Mouse (Mus musculus): ENCODE measurements at regions not wholly inside any gene's neighbourhood (a gene's known extent, or its start where the extent isn't known, plus 50 kb on each side); places are given as distances from the start of the nearest gene placed in this dataset.

DNA sequence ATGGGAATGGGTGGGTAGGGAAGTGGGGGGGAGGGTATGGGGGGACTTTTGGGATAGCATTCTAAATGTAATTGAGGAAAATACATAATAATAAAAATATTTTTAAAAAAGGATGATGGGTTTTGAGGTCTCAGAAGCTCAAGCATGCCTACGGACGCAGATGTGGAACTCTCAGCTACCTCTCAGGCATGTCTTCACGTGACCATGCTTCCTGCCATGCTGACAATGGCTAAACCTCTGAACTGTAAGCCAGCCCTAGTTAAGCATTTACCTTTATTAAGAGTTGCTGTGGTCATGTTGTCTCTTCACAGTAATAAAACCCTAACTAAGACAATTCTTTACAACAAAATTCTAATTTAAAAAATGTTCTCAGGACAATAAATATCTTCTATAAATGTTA lies 80.0 kb downstream of the Tex36 start:
- ATAC-seq (ENCODE audit: insufficient read depth) = no peak
- no peaks in the 10 kb centered on the region for H3K27me3 ChIP-seq
- H3K4me2 ChIP-seq = no peak overlapping the region
- no peaks in the 10 kb centered on the region for H3K4me1 ChIP-seq (replicated peaks)
- H3K27ac ChIP-seq (replicated peaks) = no peak overlapping the region
- H3K9ac ChIP-seq = no peak overlapping the region
- no peaks in the 10 kb centered on the region for H3K36me3 ChIP-seq (replicated peaks)
- H3K4me3 ChIP-seq (replicated peaks) = no peak overlapping the region
- no peaks in the 10 kb centered on the region for H3K9me3 ChIP-seq (replicated peaks)
- WGBS (ENCODE audit: insufficient replicate concordance) = 72% methylated on average over 3 of the region's 3 CpGs

- WGBS (ENCODE audit: insufficient replicate concordance) = 59% methylated on average over 3 of the region's 3 CpGs
- Histone ChIP-seq H3K4me3 (replicated peaks) (no peak overlapping the region), H3K27me3 (no peaks in the 10 kb centered on the region), H3K4me1 (replicated peaks) (no peaks in the 10 kb centered on the region), H3K9me3 (replicated peaks) (no peaks in the 10 kb centered on the region), H3K9ac (no peak overlapping the region), H3K36me3 (replicated peaks) (no peaks in the 10 kb centered on the region), H3K4me2 (no peak overlapping the region), H3K27ac (replicated peaks) (no peak overlapping the region)
- no peak for ATAC-seq (ENCODE audit: insufficient read depth)
These were observed 83.0 kb downstream of the Tex36 start for GRCm38 (mm10) chr7:133518926-133519325.

DNA sequence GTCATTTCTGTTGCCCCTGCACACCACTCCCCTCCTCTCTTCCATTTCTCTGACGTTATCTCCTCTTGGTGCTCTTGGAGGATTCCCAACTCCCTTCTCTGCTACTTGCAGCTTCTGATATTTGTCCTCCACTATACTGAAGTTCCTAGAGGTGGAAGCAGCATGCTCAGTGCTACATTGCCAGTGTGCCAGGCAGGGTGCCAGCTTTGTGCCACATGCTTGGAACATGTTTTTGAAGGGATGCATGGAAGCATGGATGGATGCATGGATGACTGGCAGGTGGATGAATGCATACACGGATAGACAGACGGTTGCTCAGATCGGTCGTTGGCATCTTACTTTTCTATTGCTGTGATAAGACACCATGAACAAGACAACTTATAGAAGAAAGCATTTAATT lies 84.4 kb downstream of the Tex36 start:
- ATAC-seq (ENCODE audit: insufficient read depth) = no peak
- 73% methylated on average over 5 of the region's 5 CpGs for WGBS (ENCODE audit: insufficient replicate concordance)
- no peak overlapping the region for H3K4me2 ChIP-seq

DNA sequence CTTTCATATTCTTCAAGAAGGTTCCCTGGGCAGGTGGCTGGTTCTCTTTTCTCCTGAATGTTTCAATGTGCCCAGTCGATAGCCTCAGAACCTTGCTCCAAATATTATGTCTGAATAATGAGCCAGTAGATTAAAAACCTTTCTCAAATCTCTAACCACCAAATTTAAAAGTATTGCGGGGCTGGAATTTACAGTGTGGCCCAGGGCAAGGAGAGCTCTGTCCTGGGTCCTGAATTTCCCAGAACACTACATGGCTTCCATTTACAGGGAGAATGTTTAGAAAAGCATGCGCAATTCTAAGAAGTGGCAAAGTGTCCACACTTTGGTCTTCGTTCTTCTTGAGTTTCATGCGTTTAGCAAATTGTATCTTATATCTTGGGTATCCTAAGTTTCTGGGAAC lies 91.0 kb downstream of the Tex36 start:
- ATAC-seq (ENCODE audit: insufficient read depth) = no peak
- Histone ChIP-seq H3K4me2 (no peak overlapping the region), H3K4me3 (replicated peaks) (no peak overlapping the region), H3K27me3 (no peaks in the 10 kb centered on the region), H3K27ac (replicated peaks) (no peak overlapping the region), H3K9ac (no peak overlapping the region), H3K4me1 (replicated peaks) (no peaks in the 10 kb centered on the region), H3K36me3 (replicated peaks) (no peaks in the 10 kb centered on the region), H3K9me3 (replicated peaks) (0 out of 2 replicates have a peak, but pooled peaks cover 2% of the 10 kb centered on the region)
- WGBS (ENCODE audit: insufficient replicate concordance) = 38% methylated on average over 5 of the region's 5 CpGs

More for the DNA sequence above, 84.4 kb downstream of the Tex36 start:
- Histone ChIP-seq H3K4me3 (replicated peaks) (no peak overlapping the region), H3K36me3 (replicated peaks) (no peaks in the 10 kb centered on the region), H3K27me3 (no peaks in the 10 kb centered on the region), H3K4me1 (replicated peaks) (no peaks in the 10 kb centered on the region), H3K27ac (replicated peaks) (no peak overlapping the region), H3K9me3 (replicated peaks) (no peaks in the 10 kb centered on the region), H3K9ac (no peak overlapping the region)

- H3K4me3 ChIP-seq (replicated peaks) = no peak overlapping the region
- H3K4me2 ChIP-seq = no peak overlapping the region
- no peaks in the 10 kb centered on the region for H3K4me1 ChIP-seq (replicated peaks)
- H3K27me3 ChIP-seq = no peaks in the 10 kb centered on the region
- H3K9ac ChIP-seq = no peak overlapping the region
- 0 out of 2 replicates have a peak, but pooled peaks cover 2% of the 10 kb centered on the region for H3K9me3 ChIP-seq (replicated peaks)
- no peak overlapping the region for H3K27ac ChIP-seq (replicated peaks)
- no peaks in the 10 kb centered on the region for H3K36me3 ChIP-seq (replicated peaks)
- no peak for ATAC-seq (ENCODE audit: insufficient read depth)
- 41% methylated on average over 4 of the region's 4 CpGs for WGBS (ENCODE audit: insufficient replicate concordance)
These were observed 92.5 kb downstream of the Tex36 start for GRCm38 (mm10) chr7:133509486-133509885.

GRCm38 (mm10) chr7:133508370-133509012 lies 93.5 kb downstream of the Tex36 start:
- 0 out of 2 replicates have a peak, but pooled peaks cover 2% of the 10 kb centered on the region for H3K9me3 ChIP-seq (replicated peaks)
- H3K27me3 ChIP-seq = no peaks in the 10 kb centered on the region
- WGBS (ENCODE audit: insufficient replicate concordance) = 56% methylated on average over 11 of the region's 11 CpGs
- no peaks in the 10 kb centered on the region for H3K36me3 ChIP-seq (replicated peaks)
- H3K4me3 ChIP-seq (replicated peaks) = no peak overlapping the region
- no peak for ATAC-seq (ENCODE audit: insufficient read depth)
- no peaks in the 10 kb centered on the region for H3K4me1 ChIP-seq (replicated peaks)
- H3K4me2 ChIP-seq = no peak overlapping the region
- no peak overlapping the region for H3K27ac ChIP-seq (replicated peaks)
- H3K9ac ChIP-seq = no peak overlapping the region

- Histone ChIP-seq H3K4me2 (no peak overlapping the region), H3K9ac (no peak overlapping the region), H3K4me1 (replicated peaks) (no peaks in the 10 kb centered on the region), H3K9me3 (replicated peaks) (0 out of 2 replicates have a peak, but pooled peaks cover 2% of the 10 kb centered on the region), H3K27me3 (no peaks in the 10 kb centered on the region), H3K27ac (replicated peaks) (no peak overlapping the region), H3K36me3 (replicated peaks) (no peaks in the 10 kb centered on the region), H3K4me3 (replicated peaks) (no peak overlapping the region)
- no peak for ATAC-seq (ENCODE audit: insufficient read depth)
- 62% methylated on average over 2 of the region's 2 CpGs for WGBS (ENCODE audit: insufficient replicate concordance)
These were observed 96.3 kb downstream of the Tex36 start for GRCm38 (mm10) chr7:133505628-133506027.

DNA sequence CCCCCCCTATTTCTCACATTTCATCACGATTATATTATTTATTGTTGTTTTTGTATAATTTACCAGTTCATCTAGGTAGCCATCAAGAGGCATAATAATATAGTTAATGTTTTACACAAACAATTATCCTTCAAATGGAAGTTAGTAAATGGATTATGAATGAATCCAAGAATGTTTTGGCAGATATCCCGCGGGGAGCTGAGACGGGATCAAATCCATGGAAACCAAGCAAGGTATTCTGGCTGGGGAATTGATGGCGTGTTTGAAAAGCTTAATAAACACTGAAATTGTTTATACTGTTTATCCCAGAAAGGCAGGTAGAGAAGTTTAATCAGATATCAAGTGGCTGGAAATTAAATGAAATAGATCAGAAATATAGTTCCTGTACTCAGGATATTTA lies 98.0 kb downstream of the Tex36 start:
- H3K36me3 ChIP-seq (replicated peaks) = no peaks in the 10 kb centered on the region
- no peaks in the 10 kb centered on the region for H3K4me1 ChIP-seq (replicated peaks)
- H3K9me3 ChIP-seq (replicated peaks) = 0 out of 2 replicates have a peak, but pooled peaks cover 2% of the 10 kb centered on the region
- H3K4me2 ChIP-seq = no peak overlapping the region
- ATAC-seq (ENCODE audit: insufficient read depth) = no peak
- H3K27me3 ChIP-seq = no peaks in the 10 kb centered on the region
- no peak overlapping the region for H3K27ac ChIP-seq (replicated peaks)
- H3K9ac ChIP-seq = no peak overlapping the region
- H3K4me3 ChIP-seq (replicated peaks) = no peak overlapping the region
- WGBS (ENCODE audit: insufficient replicate concordance) = 71% methylated on average over 5 of the region's 5 CpGs

DNA sequence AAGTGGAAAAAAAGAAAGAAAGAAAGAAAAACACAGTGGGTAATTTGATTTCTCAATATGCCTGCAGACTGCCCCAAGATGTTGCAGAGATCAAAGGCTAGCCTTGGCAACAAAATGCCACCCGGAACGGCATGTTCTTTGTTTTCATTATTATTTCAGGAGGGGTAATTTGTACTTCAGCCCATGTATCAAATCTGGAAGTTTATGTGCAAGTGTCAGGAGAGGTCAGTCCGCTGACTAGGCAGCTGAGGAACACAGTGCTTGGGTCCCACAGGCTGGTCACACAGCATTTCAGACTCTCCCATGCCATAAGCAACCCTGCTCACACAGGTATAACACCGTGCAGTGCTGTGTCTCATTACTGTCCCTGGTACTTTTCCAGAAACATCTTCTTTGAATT lies 99.2 kb downstream of the Tex36 start:
- 58% methylated on average over 4 of the region's 4 CpGs for WGBS (ENCODE audit: insufficient replicate concordance)
- 0 out of 2 replicates have a peak, but pooled peaks cover 2% of the 10 kb centered on the region for H3K9me3 ChIP-seq (replicated peaks)
- no peak for ATAC-seq (ENCODE audit: insufficient read depth)

DNA sequence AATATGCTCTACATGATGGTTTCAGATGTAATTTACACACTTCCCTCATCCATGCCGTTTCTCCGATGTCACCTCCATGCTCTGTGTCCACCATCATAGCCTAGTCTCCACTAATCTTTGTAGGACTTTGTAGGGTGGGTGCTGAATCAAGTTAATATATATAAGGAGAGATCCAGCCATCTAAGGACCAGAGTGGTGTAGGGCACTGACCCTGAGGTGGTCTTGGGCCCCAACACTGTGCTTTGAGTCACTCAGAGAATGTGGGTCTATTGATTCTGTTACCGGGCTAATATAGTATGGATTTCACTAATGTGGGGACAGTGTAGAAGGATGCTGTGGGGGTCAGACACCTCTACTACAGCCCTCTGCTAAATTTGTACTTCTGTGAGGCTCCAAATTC lies 104.4 kb downstream of the Tex36 start:
- no peaks in the 10 kb centered on the region for H3K9me3 ChIP-seq (replicated peaks)
- no peak overlapping the region for H3K27ac ChIP-seq (replicated peaks)
- H3K4me2 ChIP-seq = no peak overlapping the region
- no peak for ATAC-seq (ENCODE audit: insufficient read depth)
- H3K4me3 ChIP-seq (replicated peaks) = no peak overlapping the region
- WGBS (ENCODE audit: insufficient replicate concordance) = 77% methylated on average over 3 of the region's 3 CpGs
- no peak overlapping the region for H3K9ac ChIP-seq
- H3K27me3 ChIP-seq = no peaks in the 10 kb centered on the region
- H3K36me3 ChIP-seq (replicated peaks) = no peaks in the 10 kb centered on the region
- H3K4me1 ChIP-seq (replicated peaks) = no peaks in the 10 kb centered on the region

More for the DNA sequence above, 99.2 kb downstream of the Tex36 start:
- Histone ChIP-seq H3K27ac (replicated peaks) (no peak overlapping the region), H3K4me3 (replicated peaks) (no peak overlapping the region), H3K9ac (no peak overlapping the region), H3K36me3 (replicated peaks) (no peaks in the 10 kb centered on the region), H3K4me1 (replicated peaks) (no peaks in the 10 kb centered on the region), H3K4me2 (no peak overlapping the region), H3K27me3 (no peaks in the 10 kb centered on the region)

DNA sequence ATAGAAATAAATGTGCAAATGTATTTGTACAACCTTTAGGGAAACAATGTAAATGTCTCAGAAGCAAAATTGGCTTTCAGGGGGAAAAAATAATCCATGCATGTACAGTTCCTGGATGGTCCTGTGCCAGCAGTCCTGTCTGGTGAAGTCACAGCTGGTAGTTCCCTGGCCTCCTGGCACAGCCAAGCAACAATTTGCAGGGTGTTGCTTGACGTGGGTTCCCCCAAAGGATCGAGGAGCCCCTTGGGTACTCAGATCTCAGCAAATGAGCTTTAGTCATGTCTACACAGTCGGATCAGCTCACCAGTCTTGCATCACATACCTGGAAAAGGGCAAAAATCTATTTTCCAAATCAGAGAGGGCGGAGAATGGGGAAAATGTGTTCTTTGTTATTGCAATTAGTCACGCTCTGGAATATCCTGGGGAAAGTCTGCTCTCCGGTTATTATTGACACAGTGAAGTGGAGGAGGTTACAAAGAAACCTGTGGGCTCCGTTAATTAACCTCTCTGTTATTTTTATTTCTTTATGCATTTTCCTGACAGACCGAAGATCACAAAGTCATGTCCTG lies 106.9 kb downstream of the Tex36 start:
- Histone ChIP-seq H3K4me3 (replicated peaks) (no peak overlapping the region), H3K27me3 (no peaks in the 10 kb centered on the region), H3K27ac (replicated peaks) (no peak overlapping the region), H3K4me1 (replicated peaks) (no peaks in the 10 kb centered on the region), H3K9ac (no peak overlapping the region), H3K4me2 (no peak overlapping the region), H3K36me3 (replicated peaks) (no peaks in the 10 kb centered on the region), H3K9me3 (replicated peaks) (no peaks in the 10 kb centered on the region)
- no peak for ATAC-seq (ENCODE audit: insufficient read depth)
- 61% methylated on average over 8 of the region's 8 CpGs for WGBS (ENCODE audit: insufficient replicate concordance)

All from liver, embryonic 15.5 days (tissue).